Mouse (Mus musculus) MEL (cell line): ENCODE data around the gene Fam180a. TPM values are rescaled to one million over a fixed set of nuclear protein-coding genes. Genes with fewer than 3 reads are reported as not detected.

Experiments
- DNase-seq: peaks from one replicate; pipeline ENCODE4 v3.0.0; 2011; ENCODE audit warnings: low read depth, low spot score
- H3K27ac ChIP-seq: 2 replicates; pipeline ENCODE4 v1.5.1; 2012; ENCODE audit warnings: low read depth, mild to moderate bottlenecking, control low read depth, low read length, moderate library complexity; ENCODE audit not compliant: control insufficient read depth
- H3K27me3 ChIP-seq, 2 experiments: fragments of 150-350 bp in 1 of 2; sonication (generic) in 1 of 2; 2 replicates each; pipeline ENCODE4 v1.6.1; 2012; ENCODE audit warnings: low read length in 2 of 2, mild to moderate bottlenecking in 2 of 2, improper control_type of control experiment in 1 of 2, moderate library complexity in 1 of 2; ENCODE audit not compliant: insufficient read depth in 2 of 2, control insufficient read depth in 1 of 2
- H3K36me3 ChIP-seq, 2 experiments: 2 replicates each; pipeline ENCODE4 v1.6.1; 2012 to 2014; ENCODE audit warnings: low read length in 2 of 2, improper control_type of control experiment in 1 of 2, inconsistent platforms in 1 of 2, mild to moderate bottlenecking in 1 of 2; ENCODE audit not compliant: insufficient read depth in 2 of 2, control insufficient read depth in 1 of 2
- H3K4me1 ChIP-seq, 2 experiments: fragments of 150-350 bp in 1 of 2; sonication (generic) in 1 of 2; 2 replicates each; pipeline ENCODE4 v1.6.1; 2012; ENCODE audit warnings: low read length in 2 of 2, improper control_type of control experiment in 1 of 2, mild to moderate bottlenecking in 1 of 2; ENCODE audit not compliant: insufficient read depth in 2 of 2, control insufficient read depth in 1 of 2
- H3K4me3 ChIP-seq, 2 experiments: fragments of 150-350 bp in 1 of 2; sonication (generic) in 1 of 2; 2 replicates each; pipeline ENCODE4 v1.5.1; 2012; ENCODE audit warnings: low read depth in 2 of 2, low read length in 2 of 2, mild to moderate bottlenecking in 2 of 2, moderate library complexity in 2 of 2, control low read depth in 1 of 2, improper control_type of control experiment in 1 of 2; ENCODE audit not compliant: control insufficient read depth in 1 of 2, insufficient read depth in 1 of 2
- H3K79me2 ChIP-seq: 2 replicates; pipeline ENCODE4 v1.6.1; 2012; ENCODE audit warnings: mild to moderate bottlenecking, low read length, moderate library complexity; ENCODE audit not compliant: control insufficient read depth, poor library complexity, insufficient read depth
- H3K9ac ChIP-seq: 2 replicates; pipeline ENCODE4 v1.6.1; 2012; ENCODE audit warnings: low read depth, mild to moderate bottlenecking, control low read depth, low read length, moderate library complexity; ENCODE audit not compliant: control insufficient read depth, poor library complexity, severe bottlenecking
- H3K9me3 ChIP-seq: fragments of 150-350 bp; sonication (generic); replicated peaks from 2 replicates; pipeline ENCODE4 v1.6.1; 2012; ENCODE audit warnings: mild to moderate bottlenecking, low read length, improper control_type of control experiment, moderate library complexity; ENCODE audit not compliant: insufficient read depth
- ELF1 ChIP-seq: IDR thresholded peaks from 2 replicates; pipeline ENCODE4 v1.6.1; 2014; ENCODE audit warnings: low read depth, mild to moderate bottlenecking, inconsistent platforms, low read length, improper control_type of control experiment, moderate library complexity
- EP300 ChIP-seq, 2 experiments: IDR thresholded peaks; 2 replicates each; pipeline ENCODE4 v1.6.1; 2011; ENCODE audit warnings: improper control_type of control experiment in 2 of 2, low read length in 2 of 2, low read depth in 1 of 2, mild to moderate bottlenecking in 1 of 2
- ETS1 ChIP-seq: IDR thresholded peaks from 2 replicates; pipeline ENCODE4 v1.6.1; 2012; ENCODE audit warnings: low read depth, mild to moderate bottlenecking, inconsistent platforms, low read length, improper control_type of control experiment, moderate library complexity
- GABPA ChIP-seq: IDR thresholded peaks from 2 replicates; pipeline ENCODE4 v1.6.1; 2012; ENCODE audit warnings: low read depth, mild to moderate bottlenecking, inconsistent platforms, low read length, improper control_type of control experiment, moderate library complexity
- KAT2A ChIP-seq: conservative IDR thresholded peaks from 2 replicates; pipeline ENCODE4 v1.6.1; 2012; ENCODE audit warnings: low read depth, low read length, improper control_type of control experiment, inconsistent platforms
- MAX ChIP-seq: IDR thresholded peaks from 2 replicates; pipeline ENCODE4 v1.6.1; 2011; ENCODE audit warnings: low read length, improper control_type of control experiment
- MAZ ChIP-seq: IDR thresholded peaks from 2 replicates; pipeline ENCODE4 v1.6.1; 2012; ENCODE audit warnings: low read depth, mild to moderate bottlenecking, inconsistent platforms, low read length, improper control_type of control experiment
- MEF2A ChIP-seq: IDR thresholded peaks from 2 replicates; pipeline ENCODE4 v1.6.1; 2014; ENCODE audit warnings: low read depth, mild to moderate bottlenecking, inconsistent platforms, low read length, improper control_type of control experiment; ENCODE audit not compliant: poor library complexity, insufficient replicate concordance, severe bottlenecking; ENCODE audit errors: extremely low read depth
- MYB ChIP-seq: IDR thresholded peaks from 2 replicates; pipeline ENCODE4 v1.6.1; 2011; ENCODE audit warnings: mild to moderate bottlenecking, low read depth, low read length, improper control_type of control experiment
- MYC ChIP-seq: IDR thresholded peaks from 2 replicates; pipeline ENCODE4 v1.6.1; 2011; ENCODE audit warnings: low read depth, mild to moderate bottlenecking, low read length, improper control_type of control experiment, moderate library complexity
- NELFE ChIP-seq: IDR thresholded peaks from 2 replicates; pipeline ENCODE4 v1.6.1; 2011; ENCODE audit warnings: low read depth, low read length, improper control_type of control experiment
- POLR2AphosphoS2 ChIP-seq: IDR thresholded peaks from 2 replicates; pipeline ENCODE4 v1.6.1; 2011; ENCODE audit warnings: low read length, improper control_type of control experiment
- RCOR1 ChIP-seq: IDR thresholded peaks from 2 replicates; pipeline ENCODE4 v1.6.1; 2012; ENCODE audit warnings: low read depth, mild to moderate bottlenecking, inconsistent platforms, low read length, improper control_type of control experiment
- SIN3A ChIP-seq: IDR thresholded peaks from 2 replicates; pipeline ENCODE4 v1.6.1; 2012; ENCODE audit warnings: low read length, improper control_type of control experiment, inconsistent platforms
- SMC3 ChIP-seq: IDR thresholded peaks from 2 replicates; pipeline ENCODE4 v1.6.1; 2011; ENCODE audit warnings: low read depth, low read length, improper control_type of control experiment
- TBP ChIP-seq: IDR thresholded peaks from 2 replicates; pipeline ENCODE4 v1.8.0; 2011; ENCODE audit warnings: low read depth, low read length, improper control_type of control experiment
- TCF12 ChIP-seq: IDR thresholded peaks from 2 replicates; pipeline ENCODE4 v1.6.1; 2014; ENCODE audit warnings: low read depth, mild to moderate bottlenecking, inconsistent platforms, low read length, improper control_type of control experiment, moderate library complexity
- UBTF ChIP-seq: IDR thresholded peaks from 2 replicates; pipeline ENCODE4 v1.6.1; 2012; ENCODE audit warnings: low read depth, mild to moderate bottlenecking, inconsistent platforms, low read length, improper control_type of control experiment, moderate library complexity, borderline replicate concordance; ENCODE audit not compliant: insufficient read depth
- ZC3H11A ChIP-seq: IDR thresholded peaks from 2 replicates; pipeline ENCODE4 v1.6.1; 2012; ENCODE audit warnings: low read depth, mild to moderate bottlenecking, inconsistent platforms, low read length, improper control_type of control experiment
- ZKSCAN1 ChIP-seq: IDR thresholded peaks from 2 replicates; pipeline ENCODE4 v1.6.1; 2012; ENCODE audit warnings: low read depth, mild to moderate bottlenecking, inconsistent platforms, low read length, improper control_type of control experiment, moderate library complexity
- ZMIZ1 ChIP-seq: IDR thresholded peaks from 2 replicates; pipeline ENCODE4 v1.6.1; 2012; ENCODE audit warnings: low read depth, mild to moderate bottlenecking, inconsistent platforms, low read length, improper control_type of control experiment, moderate library complexity
- polyA plus RNA-seq, 2 experiments: library from polyadenylated mRNA; stranded (reverse) in 1 of 2; unstranded in 1 of 2; fragments of >175 nt in 1 of 2; fragments of >200 nt in 1 of 2; gene quantifications; 2 replicates each; pipeline versions ENCODE4 v1.2.1 to v1.2.4; 2012; ENCODE audit warnings: low replicate concordance in 2 of 2, low read depth in 1 of 2; ENCODE audit not compliant: insufficient read length in 2 of 2, insufficient read depth in 1 of 2, missing spikeins in 1 of 2
- total RNA-seq: library from RNA; depleted of rRNA; stranded (reverse); fragments of 300-350 nt; gene quantifications from 2 replicates; pipeline ENCODE4 v1.2.3, GENCODE M21; 2012

Gene Fam180a
- total and polyA plus RNA-seq, 3 experiments = not detected

- no peak for DNase-seq
- Histone ChIP-seq H3K4me3 (no peak overlapping the region), H3K27me3 (peaks cover 0 to 4% of the 10 kb centered on the region in 2 experiments; a peak in 1 of 4 replicates), H3K4me1 (no peaks in the 10 kb centered on the region), H3K27ac (no peak overlapping the region), H3K79me2 (no peaks in the 10 kb centered on the region), H3K9me3 (no peaks in the 10 kb centered on the region), H3K36me3 (no peaks in the 10 kb centered on the region), H3K9ac (no peak overlapping the region)
- TF ChIP-seq TBP (no peak), ZC3H11A (no peak), MAZ (no peak), GABPA (no peak), UBTF (no peak), MYC (no peak), MEF2A (no peak), SIN3A (no peak), EP300 (IDR thresholded peaks at IDR 0.05; ENCODE audit: low read depth in 1 of 2, low read length in 2 of 2) (no peak), ZMIZ1 (no peak), ETS1 (no peak), SMC3 (no peak), RCOR1 (no peak), POLR2AphosphoS2 (no peak)
Observed at GRCm38 (mm10) chr6:35362596-35362995, 36.7 kb upstream of the Fam180a start.

- Histone ChIP-seq H3K9me3 (no peaks in the 10 kb centered on the region), H3K79me2 (no peaks in the 10 kb centered on the region), H3K27ac (no peak overlapping the region), H3K4me1 (no peaks in the 10 kb centered on the region), H3K9ac (no peak overlapping the region), H3K36me3 (no peaks in the 10 kb centered on the region), H3K4me3 (no peak overlapping the region), H3K27me3 (peaks cover 0 to 1% of the 10 kb centered on the region in 2 experiments; a peak in 2 of 4 replicates)
- no peak for TF ChIP-seq POLR2AphosphoS2
- TF ChIP-seq MAX = no peak
- TF ChIP-seq NELFE = no peak
- DNase-seq = no peak
Observed at GRCm38 (mm10) chr6:35355320-35355719, 29.4 kb upstream of the Fam180a start.

GRCm38 (mm10) chr6:35354622-35354998 lies 28.7 kb upstream of the Fam180a start:
- no peaks in the 10 kb centered on the region; a peak in 2 of 4 replicates for H3K27me3 ChIP-seq
- H3K9ac ChIP-seq = no peak overlapping the region
- no peaks in the 10 kb centered on the region for H3K4me1 ChIP-seq
- H3K36me3 ChIP-seq = no peaks in the 10 kb centered on the region
- DNase-seq = no peak
- H3K9me3 ChIP-seq = no peaks in the 10 kb centered on the region
- H3K27ac ChIP-seq = no peak overlapping the region
- TF ChIP-seq MYB (no peak), ELF1 (no peak), SMC3 (no peak), NELFE (no peak), ZKSCAN1 (no peak), TCF12 (no peak), SIN3A (no peak), RCOR1 (no peak), KAT2A (no peak)
- H3K79me2 ChIP-seq = no peaks in the 10 kb centered on the region
- no peak overlapping the region for H3K4me3 ChIP-seq
